Mouse (Mus musculus): ENCODE results near the gene Cfdp1. TPM values are rescaled to one million over a fixed set of nuclear protein-coding genes. Genes with fewer than 3 reads are reported as not detected.
A peak's percentile ranks its signal among the peaks of the same experiment; 100 is the strongest.

Cfdp1 gene
- total RNA-seq, 2 experiments from 2014 or later = 76.9 to 78.2 TPM

- DNase-seq (ENCODE audit: low spot score in 2 of 2) = no peak
- intact Hi-C loops (cut with DNase I) = no loop called here
Measured at GRCm38 (mm10) chr8:111746582-111747465, 107.3 kb downstream of the Cfdp1 start.

GRCm38 (mm10) chr8:111745591-111746418, 108.3 kb downstream of the Cfdp1 start:
- peak; percentile 55 to 63 for DNase-seq (ENCODE audit: low spot score in 2 of 2)
- intact Hi-C loops (cut with DNase I) = no loop called here

GRCm38 (mm10) chr8:111745086-111745485, 109.0 kb downstream of the Cfdp1 start:
- intact Hi-C loops (cut with DNase I) = no loop called here
- no peak for DNase-seq (ENCODE audit: low spot score in 2 of 2)

GRCm38 (mm10) chr8:111743792-111744696, 110.0 kb downstream of the Cfdp1 start, which contains the start of gene Bcar1:
TSS of gene Bcar1 (minus strand) at chr8:111743809.
- intact Hi-C loops (cut with DNase I) = loop anchor here (5.0 kb wide), 1 partner anchor 63 kb away; no protein-coding TSS in a partner anchor
- peak; percentile 70 to 76 for DNase-seq (ENCODE audit: low spot score in 2 of 2)

GRCm38 (mm10) chr8:111743101-111743791, 110.8 kb downstream of the Cfdp1 start:
- intact Hi-C loops (cut with DNase I) = loop anchor here (5.0 kb wide), 1 partner anchor 64 kb away; no protein-coding TSS in a partner anchor
- DNase-seq (ENCODE audit: low spot score in 2 of 2) = no peak

- intact Hi-C loops (cut with DNase I) = loop anchor here (5.0 kb wide), 1 partner anchor 65 kb away; no protein-coding TSS in a partner anchor
- no peak for DNase-seq (ENCODE audit: low spot score in 2 of 2)
Measured at GRCm38 (mm10) chr8:111742261-111743037, 111.6 kb downstream of the Cfdp1 start.

- DNase-seq (ENCODE audit: low spot score in 2 of 2) = peak in 1 of 2 experiments; percentile 24
- intact Hi-C loops (cut with DNase I) = loop anchor here (5.0 kb wide), 1 partner anchor 66 kb away; no protein-coding TSS in a partner anchor
Measured at GRCm38 (mm10) chr8:111741556-111741955, 112.5 kb downstream of the Cfdp1 start.

GRCm38 (mm10) chr8:111740994-111741393, 113.1 kb downstream of the Cfdp1 start:
- no peak for DNase-seq (ENCODE audit: low spot score in 2 of 2)
- intact Hi-C loops (cut with DNase I) = loop anchor here (5.0 kb wide), 1 partner anchor 66 kb away; no protein-coding TSS in a partner anchor

GRCm38 (mm10) chr8:111740301-111740711, 113.8 kb downstream of the Cfdp1 start:
- intact Hi-C loops (cut with DNase I) = loop anchor here (5.0 kb wide), 1 partner anchor 67 kb away; no protein-coding TSS in a partner anchor
- no peak for DNase-seq (ENCODE audit: low spot score in 2 of 2)

- no peak for DNase-seq (ENCODE audit: low spot score in 2 of 2)
- intact Hi-C loops (cut with DNase I) = loop anchor here (5.0 kb wide), 1 partner anchor 68 kb away; no protein-coding TSS in a partner anchor
Measured at GRCm38 (mm10) chr8:111739604-111740003, 114.5 kb downstream of the Cfdp1 start.

- DNase-seq (ENCODE audit: low spot score in 2 of 2) = no peak
- intact Hi-C loops (cut with DNase I) = no loop called here
Measured at GRCm38 (mm10) chr8:111738867-111739266, 115.2 kb downstream of the Cfdp1 start.

- intact Hi-C loops (cut with DNase I) = no loop called here
Measured at GRCm38 (mm10) chr8:111736321-111736720, 117.8 kb downstream of the Cfdp1 start.

GRCm38 (mm10) chr8:111735791-111736190, 118.3 kb downstream of the Cfdp1 start:
- no peak for DNase-seq (ENCODE audit: low spot score in 2 of 2)
- intact Hi-C loops (cut with DNase I) = no loop called here

More at GRCm38 (mm10) chr8:111736321-111736720, 117.8 kb downstream of the Cfdp1 start:
- DNase-seq (ENCODE audit: low spot score in 2 of 2) = peak in 1 of 2 experiments; percentile 70

GRCm38 (mm10) chr8:111735335-111735761, 118.7 kb downstream of the Cfdp1 start:
- intact Hi-C loops (cut with DNase I) = no loop called here
- no peak for DNase-seq (ENCODE audit: low spot score in 2 of 2)

- intact Hi-C loops (cut with DNase I) = no loop called here
- DNase-seq (ENCODE audit: low spot score in 2 of 2) = no peak
Measured at GRCm38 (mm10) chr8:111734244-111734960, 119.7 kb downstream of the Cfdp1 start.

GRCm38 (mm10) chr8:111733581-111734243, 120.4 kb downstream of the Cfdp1 start:
- peak in 1 of 2 experiments; percentile 4 for DNase-seq (ENCODE audit: low spot score in 2 of 2)
- intact Hi-C loops (cut with DNase I) = no loop called here
